Mouse (Mus musculus) limb, embryonic 10.5 days (tissue): ENCODE measurements around the gene L2hgdh. TPM values are rescaled to one million over a fixed set of nuclear protein-coding genes. Genes with fewer than 3 reads are reported as not detected.

Source experiments
- microRNA counts: library from miRNA; unstranded; fragments of <30 nt; microRNA quantifications from one replicate; lab custom pipeline; 2017
- microRNA-seq: library from miRNA; unstranded; fragments of <30 nt; microRNA quantifications from one replicate; pipeline ENCODE4, GENCODE M21; 2017
- polyA plus RNA-seq: library from polyadenylated mRNA; unstranded; fragments of >200 nt; fragmentation: Nextera tagmentation; extraction: Ambion mirVana; gene quantifications from 2 replicates; pipeline ENCODE4 v1.2.1, GENCODE M21; 2016

L2hgdh gene
- polyA plus RNA-seq, 1 experiment from 2014 or later = 22.7 TPM

MicroRNAs within 50 kb of the gene (microRNA counts, 519-probe panel; counts per million panel counts)
- microRNA mmu-miR-681 (lab: Ali Mortazavi, UCI) = 684 counts per million, percentile 72 among the panel's probes with 10 or more counts

Small RNAs within 50 kb of the gene (microRNA-seq; reads per million reads assigned to microRNA genes)
- gene Mir681 = not detected

Other genes with a start within 250 kb of the L2hgdh start
- gene Vcpkmt, start 141.8 kb downstream of the L2hgdh start, polyA plus RNA-seq = 37.0 and 40.3 TPM in 2 replicates
- 8.3 and 10.0 TPM in 2 replicates for gene Sos2, start 43.0 kb downstream of the L2hgdh start, polyA plus RNA-seq
- gene Atp5s, start 77 bp upstream of the L2hgdh start, polyA plus RNA-seq = 26.3 and 27.9 TPM in 2 replicates
- gene Cdkl1, start 66.4 kb upstream of the L2hgdh start, polyA plus RNA-seq = 1.0 and 1.2 TPM in 2 replicates
- gene Atl1, start 167.7 kb upstream of the L2hgdh start, polyA plus RNA-seq = 1.8 and 4.7 TPM in 2 replicates
- 28.1 and 33.9 TPM in 2 replicates for gene Map4k5, start 168.3 kb upstream of the L2hgdh start, polyA plus RNA-seq